Mouse (Mus musculus) lung, postnatal 0 days (tissue): ENCODE measurements around the gene Gm17359. TPM values are rescaled to one million over a fixed set of nuclear protein-coding genes. Genes with fewer than 3 reads are reported as not detected.
A peak's percentile ranks its signal among the peaks of the same experiment; 100 is the strongest.

Source experiments
- ATAC-seq: fragments of 200-750 bp; cut with Nextera tagmentation; 2 replicates; pipeline ENCODE4 v1.8.0; 2017; ENCODE audit warnings: moderate library complexity
- DNase-seq: peaks from one replicate; pipeline ENCODE4 v3.0.0-alpha.2; 2016; ENCODE audit warnings: low spot score
- H3K27ac ChIP-seq: fragments of 300-500 bp; sonication (generic); 2 replicates; pipeline ENCODE4 v1.5.1; 2014; ENCODE audit warnings: antibody characterized with exemption, mild to moderate bottlenecking, low read length, mixed read lengths
- H3K27me3 ChIP-seq: fragments of 300-500 bp; sonication (generic); replicated peaks from 2 replicates; pipeline ENCODE4 v1.6.1; 2014; ENCODE audit warnings: low read length, mixed read lengths; ENCODE audit not compliant: insufficient read depth
- H3K36me3 ChIP-seq: fragments of 300-500 bp; sonication (generic); 2 replicates; pipeline ENCODE4 v1.6.1; 2014; ENCODE audit warnings: low read length, mixed read lengths; ENCODE audit not compliant: insufficient read depth
- H3K4me1 ChIP-seq: fragments of 300-500 bp; sonication (generic); 2 replicates; pipeline ENCODE4 v1.6.1; 2014; ENCODE audit warnings: antibody characterized with exemption, low read depth, low read length, mixed read lengths; ENCODE audit not compliant: insufficient read depth
- H3K4me2 ChIP-seq: fragments of 300-500 bp; sonication (generic); replicated peaks from 2 replicates; pipeline ENCODE4 v1.6.1; 2014; ENCODE audit warnings: low read depth, mild to moderate bottlenecking, low read length, moderate library complexity, mixed read lengths
- H3K4me3 ChIP-seq: fragments of 300-500 bp; sonication (generic); 2 replicates; pipeline ENCODE4 v1.5.1; 2014; ENCODE audit warnings: low read depth, low read length
- H3K9ac ChIP-seq: fragments of 300-500 bp; sonication (generic); replicated peaks from 2 replicates; pipeline ENCODE4 v1.6.1; 2014; ENCODE audit warnings: low read depth, mild to moderate bottlenecking
- H3K9me3 ChIP-seq: fragments of 300-500 bp; sonication (generic); 2 replicates; pipeline ENCODE4 v1.6.1; 2016; ENCODE audit warnings: low read length, mixed read lengths
- CTCF ChIP-seq: IDR thresholded peaks from 2 replicates; pipeline ENCODE4 v1.5.1; 2016; ENCODE audit warnings: antibody characterized with exemption, mild to moderate bottlenecking
- EP300 ChIP-seq: IDR thresholded peaks from 2 replicates; pipeline ENCODE4 v1.6.1; 2016; ENCODE audit warnings: antibody characterized with exemption, mild to moderate bottlenecking, control low read depth
- WGBS: fragments of 180-500 bp; shearing (Covaris S2); extraction: QIAGEN DNeasy Blood & Tissue Kit; methylation state at CpG from one replicate; pipeline ENCODE4 v1.1.7; 2014; 5-methylcytosine and 5-hydroxymethylcytosine counted together
- polyA plus RNA-seq: library from polyadenylated mRNA; unstranded; fragments of >200 nt; fragmentation: Nextera tagmentation; extraction: Ambion mirVana; gene quantifications from 2 replicates; pipeline ENCODE4 v1.2.1, GENCODE M21; 2015

Gene Gm17359
- polyA plus RNA-seq, 1 experiment from 2014 or later, result not detected

DNA sequence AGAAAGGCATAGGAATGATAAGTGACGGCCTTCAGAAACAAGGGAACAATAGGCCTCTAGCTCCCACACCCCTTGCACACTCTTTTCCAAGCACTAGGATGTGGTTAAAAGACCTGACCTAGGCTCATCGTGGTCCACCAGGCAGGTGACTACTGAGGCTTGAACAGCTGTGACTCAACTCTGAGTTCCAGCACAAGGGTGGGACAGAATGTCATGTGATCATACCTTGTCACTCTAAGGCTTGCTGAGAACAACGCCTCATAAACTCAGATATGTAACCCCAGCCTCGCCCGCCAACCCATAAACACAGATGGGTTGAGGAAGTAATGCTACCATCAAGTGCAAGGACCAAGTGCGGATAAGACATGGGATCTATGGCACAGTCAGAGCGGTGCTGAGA is 151.6 kb downstream of the Gm17359 start:
- TF ChIP-seq CTCF, result no peak
- no peak for ATAC-seq
- Histone ChIP-seq H3K4me3 (no peak overlapping the region), H3K9me3 (no peaks in the 10 kb centered on the region; the same call in 1 of the 2 replicates), H3K27ac (no peak overlapping the region), H3K4me1 (no peaks in the 10 kb centered on the region), H3K4me2 (no peak overlapping the region), H3K9ac (no peak overlapping the region), H3K27me3 (no peaks in the 10 kb centered on the region), H3K36me3 (peaks cover 30% of the 10 kb centered on the region)
- DNase-seq, result no peak
- 97% methylated on average over 7 of the region's 7 CpGs for WGBS

DNA sequence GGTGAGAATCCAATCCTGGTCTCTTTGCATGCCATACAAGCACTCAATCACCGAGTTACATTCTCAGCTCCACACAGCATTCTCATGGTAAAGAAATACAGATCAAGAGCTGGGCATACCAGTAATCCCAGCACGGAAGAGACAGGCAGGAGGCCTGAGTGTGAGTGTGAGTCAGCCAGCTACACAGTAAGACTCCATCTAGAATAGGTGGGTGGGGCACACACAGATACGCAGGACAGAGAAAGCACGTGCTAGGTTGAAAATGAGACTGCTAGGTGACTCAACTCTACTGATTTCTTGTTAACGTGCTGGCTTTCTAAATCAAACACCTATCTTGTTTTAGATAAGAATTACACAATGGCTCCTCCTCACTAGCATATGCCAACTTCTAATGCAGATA is 153.6 kb downstream of the Gm17359 start:
- Histone ChIP-seq H3K4me1 (no peaks in the 10 kb centered on the region), H3K27me3 (no peaks in the 10 kb centered on the region), H3K4me3 (no peak overlapping the region), H3K9me3 (no peaks in the 10 kb centered on the region), H3K36me3 (peaks cover 25% of the 10 kb centered on the region), H3K27ac (no peak overlapping the region), H3K4me2 (no peak overlapping the region), H3K9ac (no peak overlapping the region)
- 59% methylated on average over 5 of the region's 5 CpGs for WGBS
- ATAC-seq (peak; percentile 62), DNase-seq (peak; percentile 51)
- TF ChIP-seq CTCF, result no peak
- TF ChIP-seq EP300, result no peak

DNA sequence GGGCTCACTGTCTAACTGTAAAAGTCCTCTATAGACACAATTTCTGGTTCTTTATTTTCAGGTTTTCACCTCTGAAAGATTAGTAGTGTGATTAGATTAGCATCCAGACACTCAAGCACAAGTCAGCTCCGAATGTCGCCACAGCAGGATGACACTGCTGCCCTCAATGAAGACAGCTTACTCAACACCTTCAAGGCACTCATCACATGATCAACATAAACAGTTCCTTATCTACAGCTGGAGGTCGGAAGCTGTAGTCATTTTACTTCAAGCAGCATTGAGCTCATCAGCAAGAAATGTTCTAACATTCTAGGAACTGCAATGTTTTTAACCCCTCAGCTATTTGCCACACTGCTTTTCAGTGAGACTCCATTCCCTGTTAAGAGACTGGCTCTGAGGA is 155.2 kb downstream of the Gm17359 start:
- no peaks in the 10 kb centered on the region for H3K4me1 ChIP-seq
- peak; percentile 50 for DNase-seq
- no peak overlapping the region for H3K27ac ChIP-seq
- WGBS, result 39% methylated on average over 3 of the region's 3 CpGs
- no peak overlapping the region for H3K9ac ChIP-seq
- no peaks in the 10 kb centered on the region for H3K27me3 ChIP-seq
- no peaks in the 10 kb centered on the region for H3K9me3 ChIP-seq
- TF ChIP-seq EP300 (no peak), CTCF (no peak)
- ATAC-seq, result peak; percentile 22; the same call in 1 of the 2 replicates
- no peak overlapping the region for H3K4me3 ChIP-seq
- no peak overlapping the region for H3K4me2 ChIP-seq
- peaks cover 25% of the 10 kb centered on the region for H3K36me3 ChIP-seq

DNA sequence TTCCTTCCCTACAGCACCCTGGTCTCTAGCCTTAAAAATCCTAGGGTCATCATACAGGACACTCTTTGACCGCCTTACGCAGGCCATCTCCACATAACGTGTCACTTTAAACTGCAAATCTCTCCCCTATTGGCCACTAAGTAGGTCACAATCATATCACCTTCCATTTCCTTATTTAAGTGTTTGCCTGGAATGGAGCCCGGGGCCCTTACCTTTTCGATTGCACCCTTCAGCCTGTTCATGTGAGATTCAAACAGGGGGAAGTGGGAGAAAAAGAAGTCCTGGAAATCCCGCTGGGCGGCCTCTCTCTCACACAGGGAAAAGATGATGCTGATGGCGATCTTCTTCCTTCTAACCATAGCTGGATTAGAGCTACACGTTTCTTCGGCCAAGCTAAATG is 156.6 kb downstream of the Gm17359 start:
- Histone ChIP-seq H3K27ac (no peak overlapping the region), H3K4me2 (no peak overlapping the region), H3K36me3 (peaks cover 16% of the 10 kb centered on the region), H3K27me3 (no peaks in the 10 kb centered on the region), H3K4me3 (no peak overlapping the region), H3K9ac (no peak overlapping the region), H3K4me1 (no peaks in the 10 kb centered on the region), H3K9me3 (no peaks in the 10 kb centered on the region)
- 66% methylated on average over 10 of the region's 10 CpGs for WGBS
- TF ChIP-seq CTCF, result peak; percentile 14; the same call in 1 of the 2 replicates
- peak; percentile 71 for TF ChIP-seq EP300
- peak; percentile 75 for ATAC-seq
- DNase-seq, result peak; percentile 85

DNA sequence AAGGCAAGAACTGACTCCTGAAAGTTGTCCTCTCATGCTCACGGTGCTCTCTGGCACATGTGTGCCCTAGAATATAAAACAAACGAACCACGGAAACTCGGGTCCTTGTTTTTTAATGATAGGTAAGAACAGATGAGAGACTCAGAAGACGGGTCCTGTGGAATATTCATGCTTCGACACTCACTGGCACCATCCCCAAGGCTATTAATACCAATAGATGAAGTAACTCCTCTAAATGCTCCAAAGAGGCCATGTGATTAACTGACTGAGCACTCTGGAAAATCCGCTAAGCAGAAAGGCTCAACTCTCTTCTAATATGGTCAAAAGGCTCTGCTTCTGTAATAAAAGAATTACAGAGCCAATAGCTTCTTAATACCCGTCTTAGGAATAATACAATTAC is 157.6 kb downstream of the Gm17359 start:
- TF ChIP-seq EP300 (no peak), CTCF (no peak)
- H3K4me1 ChIP-seq, result no peaks in the 10 kb centered on the region
- H3K9ac ChIP-seq, result no peak overlapping the region
- H3K9me3 ChIP-seq, result no peaks in the 10 kb centered on the region
- WGBS, result 62% methylated on average over 8 of the region's 8 CpGs
- no peak overlapping the region for H3K4me3 ChIP-seq
- no peak overlapping the region for H3K4me2 ChIP-seq
- peaks cover 7% of the 10 kb centered on the region; the same call in 1 of the 2 replicates for H3K36me3 ChIP-seq
- H3K27ac ChIP-seq, result peak overlapping the region; percentile 17; the same call in 1 of the 2 replicates
- no peak for ATAC-seq
- DNase-seq, result no peak
- H3K27me3 ChIP-seq, result no peaks in the 10 kb centered on the region

DNA sequence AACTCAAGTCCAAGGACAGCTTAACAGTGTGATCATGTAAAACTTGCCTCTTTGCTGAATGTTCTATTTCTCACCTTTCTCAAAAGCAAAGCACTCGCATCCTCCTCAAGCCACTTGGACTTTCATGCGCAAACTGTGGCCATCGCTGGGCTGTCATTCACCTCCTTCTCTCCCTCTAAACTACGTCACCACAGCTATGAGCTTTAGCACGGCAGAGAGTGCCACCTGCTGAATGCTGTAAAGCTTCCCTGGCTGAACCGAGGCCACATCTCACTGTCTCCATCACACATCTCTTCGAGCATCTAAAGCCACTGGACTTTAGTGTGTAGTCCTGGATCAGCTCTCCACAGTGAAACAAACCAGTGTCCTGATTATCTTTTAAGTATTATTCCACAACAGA is 158.7 kb downstream of the Gm17359 start:
- no peaks in the 10 kb centered on the region for H3K4me1 ChIP-seq
- H3K27ac ChIP-seq, result no peak overlapping the region
- H3K9me3 ChIP-seq, result no peaks in the 10 kb centered on the region
- no peak overlapping the region for H3K4me3 ChIP-seq
- TF ChIP-seq EP300 (no peak), CTCF (peak; percentile 36)
- H3K36me3 ChIP-seq, result peaks cover 7% of the 10 kb centered on the region; the same call in 1 of the 2 replicates
- no peaks in the 10 kb centered on the region for H3K27me3 ChIP-seq
- DNase-seq, result no peak
- no peak overlapping the region for H3K9ac ChIP-seq
- WGBS, result 81% methylated on average over 7 of the region's 7 CpGs
- H3K4me2 ChIP-seq, result no peak overlapping the region
- no peak for ATAC-seq

DNA sequence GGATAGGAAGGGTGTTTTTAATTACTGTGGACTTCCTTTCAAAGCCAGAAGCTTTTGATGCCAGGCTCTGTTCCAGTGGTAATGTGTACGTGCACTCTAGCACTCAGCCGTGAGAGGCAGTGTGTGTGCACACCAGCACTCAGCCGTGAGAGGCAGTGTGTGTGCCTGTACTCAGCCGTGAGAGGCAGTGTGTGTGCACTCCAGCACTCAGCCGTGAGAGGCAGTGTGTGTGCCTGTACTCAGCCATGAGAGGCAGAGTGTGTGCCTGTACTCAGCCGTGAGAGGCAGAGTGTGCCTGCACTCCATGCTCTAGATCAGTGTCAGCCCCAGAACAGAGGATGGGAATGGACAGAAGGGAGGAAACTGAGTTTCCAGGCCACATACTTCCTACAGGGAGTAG is 160.2 kb downstream of the Gm17359 start:
- 52% methylated on average over 6 of the region's 6 CpGs for WGBS
- Histone ChIP-seq H3K4me2 (no peak overlapping the region), H3K4me3 (no peak overlapping the region), H3K27ac (no peak overlapping the region), H3K27me3 (no peaks in the 10 kb centered on the region), H3K4me1 (no peaks in the 10 kb centered on the region), H3K9ac (no peak overlapping the region), H3K36me3 (peaks cover 7% of the 10 kb centered on the region; the same call in 1 of the 2 replicates), H3K9me3 (no peaks in the 10 kb centered on the region)
- ATAC-seq (peak; percentile 66), DNase-seq (no peak)
- no peak for TF ChIP-seq EP300
- TF ChIP-seq CTCF, result no peak
